Mouse (Mus musculus) kidney, adult 9 months (tissue): ENCODE measurements around the gene Prr7.

Experiments
- DNase-seq: peaks from one replicate; pipeline ENCODE4 v3.0.0; 2022

Gene Prr7

DNA sequence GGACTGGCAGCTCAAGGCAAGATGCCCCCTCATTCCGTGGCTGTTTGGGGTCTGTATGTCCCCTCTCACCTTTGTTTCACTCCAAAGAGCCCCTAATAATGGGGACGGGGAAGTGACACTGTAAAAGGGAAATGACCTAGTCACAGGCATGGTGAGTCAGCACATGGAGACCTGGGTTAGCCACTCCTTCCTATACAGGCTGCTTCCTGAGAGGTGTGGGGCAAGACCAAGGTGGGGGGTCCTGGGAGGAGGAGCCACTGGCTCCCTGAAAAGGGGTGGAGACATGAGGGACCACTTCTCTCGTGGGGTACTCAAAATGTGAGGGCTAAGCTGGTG lies 46.2 kb downstream of the Prr7 start:
- DNase-seq: no peak

DNA sequence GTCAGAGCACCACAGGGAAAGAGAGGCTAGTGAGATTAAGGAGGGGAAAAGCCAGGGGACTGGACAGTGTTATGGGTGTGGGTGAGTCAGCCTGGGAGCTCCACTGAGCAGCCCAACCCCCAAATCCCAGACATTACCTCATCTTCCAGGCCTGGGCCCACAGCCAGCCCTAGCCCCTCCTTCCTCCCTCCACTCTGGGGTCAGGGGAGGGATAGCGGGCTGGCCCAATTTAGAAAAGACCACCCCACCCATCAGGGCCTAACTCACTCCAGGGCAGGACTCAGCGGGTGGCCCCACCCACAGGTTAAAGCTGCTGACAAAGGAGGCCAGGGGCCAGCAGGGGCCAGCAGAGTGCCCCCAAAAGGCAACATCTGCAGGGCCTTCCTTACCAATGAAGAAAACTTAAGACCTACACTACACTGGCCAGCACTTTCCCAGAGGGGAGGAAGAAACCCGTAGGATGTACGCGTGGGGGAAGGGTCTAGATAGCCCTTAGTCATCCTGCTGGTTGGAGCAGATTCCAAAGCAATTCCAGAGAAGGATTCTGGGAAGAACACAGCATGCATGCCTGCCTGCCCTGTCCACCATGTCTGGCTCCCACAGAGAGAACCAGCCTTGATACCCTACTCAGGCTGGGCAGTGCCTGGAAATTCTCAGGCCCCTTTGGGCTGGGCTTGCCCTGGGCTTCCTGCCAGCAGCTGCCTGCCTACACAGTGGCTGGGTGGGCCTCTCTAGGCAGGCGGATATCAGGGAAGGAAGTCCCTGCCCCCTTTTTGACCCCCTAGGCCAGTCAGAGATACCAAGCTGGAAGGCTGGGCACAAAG lies 46.8 kb downstream of the Prr7 start:
- peak; percentile 59 for DNase-seq

DNA sequence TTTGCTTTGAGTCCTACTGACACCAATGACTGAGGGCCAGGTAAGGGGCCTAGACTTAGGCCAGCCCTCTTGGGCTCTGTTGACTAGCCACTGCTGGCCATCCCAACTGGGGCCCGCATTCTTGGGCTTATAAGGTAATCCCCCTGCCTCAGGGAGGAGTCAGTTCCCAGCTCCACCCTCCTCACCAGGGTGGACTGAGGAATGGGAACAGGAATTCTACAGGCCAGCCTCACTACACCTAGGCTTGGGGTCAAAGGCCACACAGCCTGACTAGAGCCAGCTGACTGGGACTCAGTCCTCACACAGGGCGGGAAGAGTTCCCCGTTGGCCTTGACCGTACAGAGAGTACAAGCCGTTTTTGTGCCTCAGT lies 47.4 kb downstream of the Prr7 start:
- DNase-seq: peak; percentile 13

DNA sequence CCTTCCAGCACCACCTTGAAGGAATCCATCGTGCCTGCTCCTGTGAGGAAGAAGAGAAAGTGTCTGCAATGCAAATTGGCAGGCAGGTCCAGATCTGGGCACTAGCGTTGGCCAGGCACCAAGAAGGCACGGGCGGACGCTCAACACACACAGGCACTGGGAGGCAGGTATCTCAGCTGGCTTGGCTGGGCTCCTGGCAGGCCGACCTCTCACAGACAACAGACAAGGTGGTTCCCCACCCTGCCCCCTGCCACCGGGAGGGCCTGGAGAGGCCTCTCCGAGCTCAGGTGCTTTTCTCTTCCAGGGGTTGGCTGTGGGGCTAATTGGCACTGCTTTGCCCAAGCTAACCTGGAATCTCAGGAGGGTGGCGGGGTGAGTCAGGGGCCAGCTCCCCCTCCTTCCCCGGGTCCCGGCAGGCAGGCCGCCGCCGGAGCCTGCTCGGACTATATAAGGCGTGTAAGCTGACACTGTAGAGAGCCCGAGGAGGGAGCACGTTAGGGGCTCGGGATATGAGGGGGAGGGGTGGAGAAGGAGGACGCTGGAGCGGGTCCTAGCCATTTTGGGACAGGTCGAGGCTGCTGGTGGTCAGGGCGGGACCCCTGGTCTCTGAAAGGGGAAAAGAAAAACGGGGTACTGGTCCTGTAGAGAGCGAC lies 48.4 kb downstream of the Prr7 start:
- DNase-seq: peak; percentile 61

DNA sequence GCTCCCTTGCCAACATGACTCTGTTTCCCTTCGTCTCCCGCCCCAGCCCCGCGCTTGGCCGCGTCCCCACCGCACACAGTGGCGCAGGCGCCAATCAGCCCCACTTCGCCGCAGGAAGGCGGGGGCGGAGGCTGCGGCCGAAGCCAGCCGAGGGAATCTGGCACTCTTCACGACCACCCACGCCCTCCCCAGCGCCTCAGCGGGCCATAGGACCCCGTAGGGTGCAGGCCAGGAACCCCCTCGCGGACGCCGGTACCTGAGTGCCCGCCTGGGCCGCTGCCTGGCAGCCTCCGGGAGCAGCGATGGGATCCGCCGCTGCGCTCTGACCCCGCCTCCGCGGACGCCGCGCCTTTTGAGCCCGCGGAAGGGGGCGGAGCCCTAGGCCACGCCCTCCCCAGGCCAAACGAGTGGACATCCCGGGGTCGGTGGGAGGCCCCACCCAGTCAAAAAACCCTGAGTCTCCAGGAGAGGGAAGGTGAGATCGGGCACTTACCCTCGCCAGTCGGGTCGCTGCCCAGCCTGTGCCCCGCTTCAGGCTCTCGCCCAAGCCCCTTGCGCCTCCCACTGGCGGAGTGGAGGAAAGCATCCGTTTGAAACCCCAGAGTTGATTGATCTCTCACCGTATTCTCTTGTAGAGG lies 49.2 kb downstream of the Prr7 start, which contains the start of gene Pdlim7:
Pdlim7 (minus strand) TSS at position 566 of the 638 bp plus-strand sequence.
- DNase-seq: peak; percentile 89

DNA sequence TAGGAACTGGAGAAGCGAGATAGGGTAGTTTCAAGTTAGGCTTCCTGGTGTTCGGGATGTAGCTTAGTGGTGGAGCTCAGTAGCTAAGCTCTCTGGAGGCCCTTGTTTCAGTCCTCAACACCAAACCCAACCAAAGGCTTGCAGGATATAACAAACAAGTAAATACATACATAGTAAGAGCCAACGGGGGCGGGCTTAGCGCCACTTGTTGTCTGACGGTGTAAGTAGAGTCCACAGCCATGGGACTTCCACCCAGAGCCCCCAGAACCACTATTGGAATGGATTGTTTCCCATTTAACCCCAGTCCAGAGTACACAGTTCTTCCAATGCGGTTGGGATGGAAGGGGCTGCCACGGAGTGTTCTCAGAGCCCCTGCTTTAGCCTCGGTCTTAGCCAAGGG lies 49.8 kb downstream of the Prr7 start:
- no peak for DNase-seq

DNA sequence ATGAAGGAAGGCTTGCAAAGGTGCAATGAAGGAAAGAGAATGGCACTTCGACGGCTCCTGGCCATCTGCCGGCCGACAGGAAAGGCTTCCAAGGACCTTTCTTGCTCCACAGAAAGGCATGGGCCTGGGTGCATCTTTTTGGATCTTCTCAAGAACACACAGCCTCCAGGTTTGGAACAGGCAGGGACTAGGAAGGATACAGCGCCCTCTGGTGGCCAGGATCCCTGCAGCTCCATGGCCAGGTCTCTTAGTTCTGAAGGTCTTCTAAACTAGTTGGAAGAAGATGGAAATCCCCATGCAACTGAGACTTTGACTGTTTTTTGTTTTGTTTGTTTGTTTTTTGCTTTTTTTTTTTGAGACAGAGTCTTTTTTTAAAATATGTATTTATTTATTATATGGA lies 52.9 kb downstream of the Prr7 start:
- peak; percentile 91 for DNase-seq

DNA sequence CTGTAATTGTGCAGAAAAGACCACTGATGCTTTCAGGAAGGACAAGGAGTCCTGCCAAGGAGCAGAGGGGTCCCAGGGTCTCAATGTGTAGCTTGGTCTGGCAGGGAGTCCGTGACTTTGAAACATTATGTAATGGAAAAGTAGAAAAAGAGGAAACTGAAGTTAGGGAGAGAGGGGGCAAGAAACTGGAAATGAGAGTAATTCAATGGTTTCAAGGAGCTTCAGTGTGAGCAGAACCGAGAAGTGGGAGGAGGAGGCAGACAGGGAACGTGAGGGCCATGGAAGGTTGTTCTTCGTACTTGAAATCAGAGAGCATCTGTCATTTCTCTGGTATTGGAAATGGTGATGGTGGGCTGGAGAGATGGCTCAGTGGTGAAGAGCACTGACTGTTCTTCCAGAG lies 55.5 kb downstream of the Prr7 start:
- no peak for DNase-seq

DNA sequence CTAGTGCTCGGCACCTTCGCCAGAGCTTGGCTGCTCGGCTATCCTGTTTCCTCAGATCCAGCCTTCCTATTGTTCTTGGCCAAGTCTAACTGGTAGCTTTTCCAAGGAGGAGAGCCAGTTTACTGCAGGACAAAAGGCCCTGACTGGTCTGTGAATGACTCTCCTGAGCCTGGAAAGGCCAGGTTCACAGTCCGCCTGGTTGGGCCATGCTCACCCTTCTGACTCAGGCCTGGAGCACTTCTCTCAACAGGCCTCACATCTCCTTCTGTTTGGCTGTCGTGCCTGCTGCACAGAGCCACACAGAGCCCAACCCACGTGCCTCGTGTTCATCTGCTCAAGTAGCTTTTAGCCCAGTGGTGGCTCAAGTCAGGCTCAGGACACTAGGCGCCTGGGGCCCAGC lies 58.7 kb downstream of the Prr7 start:
- peak; percentile 11 for DNase-seq
